Mouse (Mus musculus) heart, adult 2 months (tissue): ENCODE measurements around the gene Ubash3b.

Experiments used
- CTCF ChIP-seq: fragments of 200-600 bp; IDR thresholded peaks from 2 replicates; pipeline ENCODE4 v1.8.1; 2022; ENCODE audit warnings: antibody characterized with exemption, mild to moderate bottlenecking, moderate library complexity
- EP300 ChIP-seq: fragments of 200-500 bp; IDR thresholded peaks from 2 replicates; pipeline ENCODE4 v1.6.1; 2011; ENCODE audit warnings: low read depth, low read length, control low read depth; ENCODE audit not compliant: insufficient read depth

GRCm38 (mm10) chr9:41098065-41098464, 63.4 kb downstream of the Ubash3b start:
- no peak for TF ChIP-seq CTCF
- TF ChIP-seq EP300 = no peak
